Mouse (Mus musculus): ENCODE results near the gene Atn1.

DNA sequence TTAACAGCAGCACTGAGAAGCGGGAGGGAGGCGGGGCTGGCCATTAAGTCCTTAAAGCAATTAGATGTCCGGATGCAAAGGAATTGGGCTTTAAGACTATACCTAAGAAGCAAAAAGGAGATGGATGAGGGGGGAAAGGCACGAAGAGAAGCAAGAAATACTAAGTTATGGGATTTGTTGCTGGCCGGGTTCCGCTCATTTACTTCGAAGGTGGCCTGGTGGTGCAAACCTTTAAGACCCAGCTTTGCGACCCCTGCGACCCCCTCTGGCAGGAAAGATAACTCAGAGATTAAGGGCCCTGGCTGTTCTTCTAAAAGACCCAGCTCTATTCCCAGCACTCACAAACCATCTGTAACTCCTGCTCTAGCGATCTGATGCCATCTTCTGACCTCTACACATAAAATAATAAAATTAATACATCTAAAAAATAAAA, 23.7 kb upstream of the Atn1 start:
- TF ChIP-seq CTCF (IDR thresholded peaks at IDR 0.05; ENCODE audit: extremely low read depth, insufficient read depth, insufficient read length, insufficient replicate concordance) (no peak), POLR2A (IDR thresholded peaks at IDR 0.05; ENCODE audit: low read depth, low read length) (no peak)

Data from spleen, adult 2 months (tissue).